Mouse (Mus musculus): ENCODE results near the gene Vmn1r116. TPM values are rescaled to one million over a fixed set of nuclear protein-coding genes. Genes with fewer than 3 reads are reported as not detected.

The Vmn1r116 gene
- polyA plus RNA-seq (2017; shearing (Covaris generic)), result not detected

GRCm38 (mm10) chr7:20871956-20872355, at the start of gene Vmn1r116:
Vmn1r116 (plus strand) TSS chr7:20872256.

GRCm38 (mm10) chr7:20844885-20845284, 27.2 kb upstream of the Vmn1r116 start, which contains the start of gene Vmn1r115:
Vmn1r115 (minus strand) TSS chr7:20844985.

DNA sequence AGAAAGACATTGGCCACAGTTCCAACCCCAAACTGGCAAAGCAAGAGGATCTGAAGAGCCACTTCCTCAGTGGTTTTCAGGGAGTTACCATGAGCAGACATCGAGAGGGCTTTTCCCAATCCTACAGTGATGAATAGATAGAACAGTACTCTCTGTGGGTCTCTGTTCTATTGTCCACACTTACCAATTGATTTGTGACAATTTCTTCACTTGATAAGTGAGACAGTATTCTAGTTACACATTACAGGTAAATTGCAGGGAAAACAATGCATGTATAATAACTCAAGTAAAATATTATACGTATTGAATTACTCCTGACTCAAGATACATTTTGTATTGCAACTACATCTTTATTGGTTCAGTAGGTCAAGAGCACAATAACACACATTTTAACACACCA, 12.0 kb downstream of the Vmn1r116 start, which contains the start of gene Vmn1r117:
TSS of gene Vmn1r117 (minus strand) at position 101 of the 400 bp plus-strand sequence.

GRCm38 (mm10) chr7:20912247-20912646, 40.2 kb downstream of the Vmn1r116 start, which contains the start of gene Vmn1r118:
Vmn1r118 (minus strand) TSS chr7:20912347.

Other genes with a start within 250 kb of the Vmn1r116 start
- gene Vmn1r107, start 203.3 kb upstream of the Vmn1r116 start, polyA plus RNA-seq (2017; shearing (Covaris generic)), result 0.67 TPM
- not detected for gene Vmn1r111, start 169.0 kb upstream of the Vmn1r116 start, polyA plus RNA-seq (2017; shearing (Covaris generic))
- gene Gm10668, start 141.6 kb upstream of the Vmn1r116 start, polyA plus RNA-seq (2017; shearing (Covaris generic)), result not detected
- gene Vmn1r112, start 101.1 kb upstream of the Vmn1r116 start, polyA plus RNA-seq (2017; shearing (Covaris generic)), result not detected
- not detected for gene Vmn1r113, start 85.0 kb upstream of the Vmn1r116 start, polyA plus RNA-seq (2017; shearing (Covaris generic))
- gene Vmn1r114, start 60.1 kb upstream of the Vmn1r116 start, polyA plus RNA-seq (2017; shearing (Covaris generic)), result not detected
- not detected for gene Vmn1r115, start 27.3 kb upstream of the Vmn1r116 start, polyA plus RNA-seq (2017; shearing (Covaris generic))
- not detected for gene Vmn1r117, start 11.9 kb downstream of the Vmn1r116 start, polyA plus RNA-seq (2017; shearing (Covaris generic))
- not detected for gene Vmn1r118, start 40.1 kb downstream of the Vmn1r116 start, polyA plus RNA-seq (2017; shearing (Covaris generic))
- not detected for gene Vmn1r119, start 140.2 kb downstream of the Vmn1r116 start, polyA plus RNA-seq (2017; shearing (Covaris generic))
- gene Vmn1r120, start 181.5 kb downstream of the Vmn1r116 start, polyA plus RNA-seq (2017; shearing (Covaris generic)), result not detected
- gene Vmn1r121, start 226.3 kb downstream of the Vmn1r116 start, polyA plus RNA-seq (2017; shearing (Covaris generic)), result not detected

Measured in effector memory CD4-positive, alpha-beta T cell, adult 5 months (primary cell).